Mouse (Mus musculus): Measurements from ENCODE around the gene Il17rc.

DNA sequence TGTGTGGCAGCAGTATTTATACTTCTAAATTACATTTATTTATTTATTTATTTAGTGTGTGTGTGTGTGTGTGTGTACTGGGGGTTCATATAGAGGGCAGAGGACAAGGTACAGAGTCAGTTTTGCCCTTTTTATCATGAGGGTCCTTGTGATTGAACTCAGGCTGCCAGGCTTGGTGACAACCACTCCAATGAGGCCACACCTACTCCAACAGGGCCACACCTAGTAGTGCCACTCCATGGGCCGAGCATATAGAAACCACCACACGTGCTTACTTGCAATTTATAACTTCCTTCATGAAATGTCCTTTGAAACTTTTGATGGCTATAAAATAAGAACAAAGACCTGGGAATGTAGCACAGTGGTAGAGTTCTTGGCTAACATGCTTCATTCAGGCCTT is 2.0 kb downstream of the Il17rc start:
- no peak for TF ChIP-seq CTCF (IDR thresholded peaks at IDR 0.05)
- TF ChIP-seq EP300 (IDR thresholded peaks at IDR 0.05), result no peak

All from lung, postnatal 0 days (tissue).